Mouse (Mus musculus): ENCODE measurements around the gene Cd81.
A peak's percentile ranks its signal among the peaks of the same experiment; 100 is the strongest.

- TF ChIP-seq CTCF (IDR thresholded peaks at IDR 0.05 in 2 of 3, conservative IDR thresholded peaks at IDR 0.05 in 1 of 3; ENCODE audit: control insufficient read depth in 1 of 3, insufficient read depth in 1 of 3, low read depth in 2 of 3, low read length in 3 of 3, poor library complexity in 1 of 3, severe bottlenecking in 1 of 3) (peak; percentile 87 to 97 (median 94)), GATA1 (IDR thresholded peaks at IDR 0.05; ENCODE audit: low read depth, low read length) (no peak), POLR2A (IDR thresholded peaks at IDR 0.05; ENCODE audit: control insufficient read depth in 1 of 2, insufficient read depth in 1 of 2, low read depth in 1 of 2, low read length in 2 of 2, poor library complexity in 1 of 2) (no peak), JUND (IDR thresholded peaks at IDR 0.05; ENCODE audit: low read depth, low read length) (no peak), MEF2A (IDR thresholded peaks at IDR 0.05; ENCODE audit: extremely low read depth, insufficient replicate concordance, low read depth, low read length, poor library complexity, severe bottlenecking) (no peak), ELF1 (IDR thresholded peaks at IDR 0.05; ENCODE audit: low read depth, low read length) (no peak), TBP (IDR thresholded peaks at IDR 0.05; ENCODE audit: low read depth, low read length) (no peak), ZNF384 (IDR thresholded peaks at IDR 0.05; ENCODE audit: low read depth, low read length) (no peak)
Measured at GRCm38 (mm10) chr7:143086366-143086765, 33.8 kb downstream of the Cd81 start.

All from MEL (cell line).